Mouse (Mus musculus) Patski (cell line): ENCODE data around the gene Ttc28. TPM values are rescaled to one million over a fixed set of nuclear protein-coding genes. Genes with fewer than 3 reads are reported as not detected.

Experiments
- ATAC-seq: fragments of 100-300 bp; one replicate; pipeline ENCODE4 v1.8.0; 2021
- CTCF ChIA-PET: fragments of 350-600 bp; sonication (Branson Sonifier 250); formaldehyde crosslinking; loops from one replicate; lab custom pipeline; 2022; ENCODE audit warnings: inconsistent platforms; lab: Charles Lee
- POLR2A ChIA-PET: fragments of 350-600 bp; sonication (Branson Sonifier 250); formaldehyde crosslinking; loops from one replicate; lab custom pipeline; 2022; ENCODE audit warnings: antibody characterized with exemption, inconsistent platforms; lab: Charles Lee
- DNase-seq: peaks from one replicate; pipeline ENCODE4 v3.0.0-alpha.2; 2011; ENCODE audit warnings: low read depth, low spot score
- H3K27me3 ChIP-seq: fragments of 371-371 bp; one replicate; pipeline ENCODE4 v1.5.1; 2021
- CTCF ChIP-seq: fragments of 100-300 bp; IDR thresholded peaks from one replicate; pipeline ENCODE4 v1.5.1; 2021
- in situ Hi-C: fragments of 300-500 bp; cut with MboI; formaldehyde crosslinking; loops from 3 replicates; pipeline ENCODE4 v1.11.1; 2018; ENCODE audit warnings: low pct_unique_long_range_greater_than_20kb, mixed read lengths
- polyA plus RNA-seq: library from polyadenylated mRNA; unstranded; gene quantifications from one replicate; pipeline ENCODE4 v1.2.3, GENCODE M21; 2021

Gene Ttc28
- polyA plus RNA-seq, 1 experiment from 2014 or later: 9.0 TPM

GRCm38 (mm10) chr5:110879042-110879441, 561 bp upstream of the Ttc28 start:
- POLR2A ChIA-PET: interaction anchor here (0.7 kb wide), 1 partner anchor 421 kb away, joined by 4 read pairs; no protein-coding TSS in a partner anchor
- CTCF ChIA-PET: no interaction called here
- ATAC-seq: no peak
- no peak for TF ChIP-seq CTCF
- H3K27me3 ChIP-seq: no peaks in the 10 kb centered on the region
- in situ Hi-C loops: no loop called here
- DNase-seq: no peak

DNA sequence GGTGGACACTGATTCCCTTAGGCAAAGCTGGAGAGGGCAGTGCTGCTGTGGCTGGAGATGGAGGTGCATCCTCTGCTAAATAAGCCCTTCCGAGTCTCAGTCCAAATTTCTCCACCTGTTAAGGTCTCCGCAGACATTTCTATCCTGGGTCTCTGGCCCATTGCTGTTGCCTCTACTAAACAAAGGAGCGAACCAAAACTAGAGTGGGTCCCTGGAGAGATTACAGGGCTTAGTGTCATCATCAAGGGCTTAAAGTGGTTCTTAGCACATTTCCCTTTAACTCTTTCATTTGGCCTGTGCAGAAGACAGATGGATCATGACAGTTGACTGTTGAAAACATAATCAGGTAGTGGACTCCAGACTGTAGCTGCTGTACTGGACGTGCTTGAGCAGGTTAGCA, 9.0 kb downstream of the Ttc28 start:
- ATAC-seq: no peak
- in situ Hi-C loops: no loop called here
- CTCF ChIA-PET: no interaction called here
- no peak for DNase-seq
- H3K27me3 ChIP-seq: no peaks in the 10 kb centered on the region
- POLR2A ChIA-PET: no interaction called here
- TF ChIP-seq CTCF: no peak

DNA sequence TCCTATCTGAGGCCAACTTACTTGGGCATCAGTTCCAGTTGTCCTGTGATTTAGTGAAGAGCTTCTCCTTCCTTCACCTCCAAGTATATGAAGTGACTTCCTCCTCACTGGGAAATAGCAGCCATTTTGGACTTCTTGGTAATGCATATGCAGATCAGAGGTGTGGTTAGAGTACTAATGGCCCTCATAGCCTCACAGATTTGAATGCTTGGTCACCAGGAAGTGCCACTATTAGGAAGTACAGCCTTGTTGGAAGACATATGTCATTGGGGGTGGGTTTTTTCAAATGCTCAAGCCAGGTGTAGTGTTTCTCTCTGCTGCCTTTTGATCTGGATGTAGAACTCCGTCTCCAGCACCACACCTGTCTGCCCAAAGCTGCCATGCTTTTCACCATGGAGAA, 10.3 kb downstream of the Ttc28 start:
- CTCF ChIA-PET: interaction anchor here (0.9 kb wide), 1 partner anchor 380 kb away, joined by 3 read pairs; no protein-coding TSS in a partner anchor
- DNase-seq (no peak), ATAC-seq (no peak)
- TF ChIP-seq CTCF: no peak
- H3K27me3 ChIP-seq: no peaks in the 10 kb centered on the region
- in situ Hi-C loops: no loop called here
- POLR2A ChIA-PET: no interaction called here

- TF ChIP-seq CTCF: no peak
- CTCF ChIA-PET: no interaction called here
- H3K27me3 ChIP-seq: no peaks in the 10 kb centered on the region
- no peak for DNase-seq
- in situ Hi-C loops: no loop called here
- POLR2A ChIA-PET: no interaction called here
- no peak for ATAC-seq
Observed at GRCm38 (mm10) chr5:110890561-110890960, 11.0 kb downstream of the Ttc28 start.

- in situ Hi-C loops: no loop called here
- no peak for ATAC-seq
- H3K27me3 ChIP-seq: no peaks in the 10 kb centered on the region
- ChIA-PET CTCF (interaction anchor here (1.2 kb wide), 1 partner anchor 10 kb away, joined by 3 read pairs; no protein-coding TSS in a partner anchor), POLR2A (no interaction called here)
- TF ChIP-seq CTCF: no peak
- no peak for DNase-seq
Observed at GRCm38 (mm10) chr5:110897114-110897788, 17.6 kb downstream of the Ttc28 start.

GRCm38 (mm10) chr5:110898169-110898568, 18.6 kb downstream of the Ttc28 start:
- in situ Hi-C loops: no loop called here
- no peak for ATAC-seq
- DNase-seq: no peak
- CTCF ChIA-PET: interaction anchor here (1.2 kb wide), 1 partner anchor 11 kb away, joined by 3 read pairs; no protein-coding TSS in a partner anchor
- no peak for TF ChIP-seq CTCF
- POLR2A ChIA-PET: no interaction called here
- no peaks in the 10 kb centered on the region for H3K27me3 ChIP-seq

DNA sequence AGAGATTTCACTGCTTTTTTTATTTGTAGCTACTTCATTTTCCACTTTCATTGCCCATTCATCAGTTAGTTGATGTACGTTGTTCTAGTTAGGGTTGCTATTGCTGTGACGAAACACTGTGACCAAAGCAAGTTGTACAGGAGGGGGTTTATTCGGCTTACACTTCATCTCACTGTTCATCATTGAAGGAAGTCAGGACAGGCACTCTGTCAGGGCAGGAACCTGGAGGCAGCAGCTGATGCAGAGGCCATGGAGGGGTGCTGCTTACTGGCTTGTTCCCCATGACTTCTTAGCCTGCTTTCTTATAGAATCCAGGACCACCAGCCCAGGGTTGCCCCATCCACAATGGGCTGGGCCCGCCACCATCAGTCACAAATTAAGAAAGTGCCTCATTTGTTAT, 19.2 kb downstream of the Ttc28 start:
- ATAC-seq (no peak), DNase-seq (no peak)
- H3K27me3 ChIP-seq: no peaks in the 10 kb centered on the region
- in situ Hi-C loops: no loop called here
- POLR2A ChIA-PET: no interaction called here
- CTCF ChIA-PET: no interaction called here
- no peak for TF ChIP-seq CTCF

DNA sequence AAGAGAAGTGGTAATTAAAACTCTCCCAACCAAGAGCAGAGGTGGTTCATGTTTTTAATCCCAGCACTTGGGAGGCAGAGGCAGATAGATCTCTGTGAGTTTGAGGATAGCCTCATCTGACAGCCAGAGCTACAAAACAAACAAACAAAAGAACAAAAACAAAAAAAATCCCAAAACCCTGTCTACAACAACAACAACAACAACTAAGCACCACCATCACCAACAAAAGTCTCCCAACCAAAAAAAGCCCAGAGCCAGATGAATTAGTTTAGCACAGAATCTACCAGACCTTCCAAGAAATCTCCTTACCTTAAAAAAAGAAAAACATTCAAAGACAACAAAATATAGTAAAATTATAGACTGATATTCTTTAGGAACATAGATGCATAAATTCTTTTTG, 20.7 kb downstream of the Ttc28 start:
- ATAC-seq (no peak), DNase-seq (no peak)
- in situ Hi-C loops: no loop called here
- TF ChIP-seq CTCF: no peak
- no peaks in the 10 kb centered on the region for H3K27me3 ChIP-seq
- ChIA-PET POLR2A (no interaction called here), CTCF (no interaction called here)

- CTCF ChIA-PET: interaction anchor here (1.5 to 2.5 kb wide), 2 partner anchors 15 to 16 kb away, joined by 3 to 7 read pairs; no protein-coding TSS in a partner anchor
- no peak for DNase-seq
- no peak for ATAC-seq
- H3K27me3 ChIP-seq: no peaks in the 10 kb centered on the region
- POLR2A ChIA-PET: no interaction called here
- in situ Hi-C loops: no loop called here
- no peak for TF ChIP-seq CTCF
Observed at GRCm38 (mm10) chr5:110906708-110907107, 27.1 kb downstream of the Ttc28 start.

GRCm38 (mm10) chr5:110908879-110909278, 29.3 kb downstream of the Ttc28 start:
- no peaks in the 10 kb centered on the region for H3K27me3 ChIP-seq
- no peak for TF ChIP-seq CTCF
- in situ Hi-C loops: no loop called here
- ATAC-seq (no peak), DNase-seq (no peak)
- ChIA-PET CTCF (no interaction called here), POLR2A (no interaction called here)

- ChIA-PET POLR2A (no interaction called here), CTCF (no interaction called here)
- in situ Hi-C loops: no loop called here
- ATAC-seq (no peak), DNase-seq (no peak)
- H3K27me3 ChIP-seq: no peaks in the 10 kb centered on the region
- no peak for TF ChIP-seq CTCF
Observed at GRCm38 (mm10) chr5:110909955-110910589, 30.5 kb downstream of the Ttc28 start.
